Mouse (Mus musculus) cerebellum, postnatal 25 days (tissue): ENCODE results near the gene Cntfr.

ENCODE experiments used
- DNase-seq, 2 experiments: peaks; one replicate each; pipeline ENCODE4 v3.0.0; 2021; ENCODE audit warnings: mixed read lengths in 2 of 2

Cntfr gene

DNA sequence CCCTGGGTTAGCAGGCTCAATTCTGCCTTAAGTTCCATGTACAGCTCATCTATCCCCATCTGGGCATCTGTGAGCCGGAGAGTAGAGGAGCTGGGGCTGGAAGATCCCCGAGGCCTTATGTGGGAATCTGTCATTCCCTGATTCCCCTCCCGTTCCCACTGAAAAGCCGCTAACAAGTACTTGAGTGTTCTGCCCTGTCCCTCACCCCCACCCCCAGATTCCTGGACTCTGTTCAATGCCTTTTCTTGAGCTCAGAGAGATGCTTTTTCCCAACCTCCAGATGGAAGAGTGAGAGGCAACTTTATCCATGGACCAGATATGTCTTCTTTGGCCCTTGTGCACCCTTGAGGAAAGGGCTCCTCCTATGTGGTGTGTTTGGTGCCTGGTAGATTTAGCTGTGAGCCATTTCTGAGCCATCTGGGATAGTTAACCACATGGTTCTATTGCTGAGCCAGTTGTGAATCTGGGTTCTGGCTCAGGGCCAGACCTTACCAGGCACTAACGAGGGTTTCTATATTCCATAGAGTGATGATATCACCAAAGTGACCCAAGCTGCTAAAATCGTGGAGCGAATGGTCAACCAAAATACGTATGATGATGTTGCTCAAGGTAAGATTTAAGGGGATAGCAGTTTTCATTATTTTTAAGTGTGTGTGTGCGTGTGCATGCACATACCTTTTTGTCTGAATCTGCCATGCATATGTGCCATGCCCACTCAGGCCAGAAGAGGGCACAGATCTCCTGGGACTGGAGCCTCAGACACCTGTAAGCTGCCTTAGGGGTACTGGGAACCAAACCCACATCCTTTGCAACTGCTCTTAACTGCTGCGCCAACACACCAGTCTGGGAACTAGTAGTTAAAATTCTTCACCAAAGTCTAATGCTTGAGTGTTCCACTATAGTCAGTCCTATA, 87.0 kb downstream of the Cntfr start:
- peak in 1 of 2 experiments; percentile 34 for DNase-seq
